Mouse (Mus musculus): ENCODE results near the gene Apba3. TPM values are rescaled to one million over a fixed set of nuclear protein-coding genes. Genes with fewer than 3 reads are reported as not detected.
"Not testable (repeated sequence)": the region's sequence is repeated elsewhere in the genome, so short reads cannot be mapped to it uniquely, and the experiment has no call there.

Gene Apba3
- polyA plus RNA-seq (2014; fragmentation: Nextera tagmentation; extraction: Ambion mirVana), result 26.4 and 31.5 TPM in 2 replicates

DNA sequence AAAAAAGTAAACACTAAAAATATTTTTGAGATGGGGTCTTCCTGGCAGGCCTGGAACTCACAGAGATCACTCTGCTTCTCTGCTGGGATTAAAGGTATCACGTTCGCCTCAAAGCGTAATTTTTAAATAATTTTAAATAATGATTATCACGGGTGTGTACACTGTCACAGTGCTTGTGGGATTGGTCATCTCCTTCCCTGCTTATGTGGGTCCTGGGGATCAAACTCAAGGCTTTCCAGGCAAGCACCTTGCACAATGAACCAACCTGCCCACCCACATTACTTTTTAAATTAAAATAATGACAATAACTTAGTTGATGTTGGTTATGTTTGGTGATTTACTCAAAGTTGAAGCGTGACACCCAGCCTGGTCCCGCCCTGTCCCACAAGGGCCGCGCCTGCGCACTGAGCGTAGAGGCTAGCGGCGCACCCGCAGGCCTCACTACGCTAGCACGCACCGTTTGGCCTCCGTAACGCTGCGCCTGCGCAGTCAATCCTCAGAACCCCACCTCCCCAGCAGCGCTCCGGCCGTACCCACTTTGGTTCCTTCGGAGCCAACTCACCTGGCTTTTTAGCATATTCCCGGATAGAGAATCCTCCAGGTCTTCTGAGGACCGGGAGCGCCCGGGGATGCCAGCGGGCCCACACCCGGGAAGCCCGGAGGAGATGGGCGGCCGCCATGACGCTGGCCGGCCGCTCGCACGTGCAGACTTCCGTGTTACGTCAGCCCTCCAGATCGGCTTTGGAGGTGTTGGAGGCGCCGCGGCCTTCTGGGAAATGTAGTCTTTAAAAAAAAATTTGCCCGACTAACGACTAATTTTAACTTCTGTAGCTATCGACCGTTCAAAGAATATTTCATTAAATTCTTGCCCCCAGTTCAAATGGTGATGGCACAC is at the start of gene Apba3, which contains the start of gene Mrpl54:
TSS of gene Apba3 (plus strand) at position 750 of the 895 bp plus-strand sequence.
TSS of gene Mrpl54 (minus strand) at position 724 of the 895 bp plus-strand sequence.
- peak within 1 kb of the TSS; percentile 63 for H3K4me3 ChIP-seq (replicated peaks; ENCODE audit: low read length)
- peaks cover 37% of the 10 kb centered on the region for H3K36me3 ChIP-seq (replicated peaks; ENCODE audit: control insufficient read depth, insufficient read depth)
- peak; percentile 93 for ATAC-seq (ENCODE audit: low FRiP score)
- peak within 1 kb of the TSS; percentile 79 for H3K9ac ChIP-seq
- peak within 1 kb of the TSS; percentile 87 for H3K27ac ChIP-seq
- peak within 1 kb of the TSS; percentile 82 for H3K4me2 ChIP-seq (replicated peaks)
- no peaks in the 10 kb centered on the region for H3K9me3 ChIP-seq (ENCODE audit: control insufficient read depth, low read length)
- DNase-seq (ENCODE audit: low spot score), result peak; percentile 96
- WGBS, result under 1% methylated on average over 48 of the region's 48 CpGs
- no peaks in the 10 kb centered on the region for H3K27me3 ChIP-seq (ENCODE audit: control insufficient read depth, insufficient read depth, low read length)
- H3K4me1 ChIP-seq (replicated peaks; ENCODE audit: control insufficient read depth, insufficient read depth, low read length), result peaks cover 25% of the 10 kb centered on the region

DNA sequence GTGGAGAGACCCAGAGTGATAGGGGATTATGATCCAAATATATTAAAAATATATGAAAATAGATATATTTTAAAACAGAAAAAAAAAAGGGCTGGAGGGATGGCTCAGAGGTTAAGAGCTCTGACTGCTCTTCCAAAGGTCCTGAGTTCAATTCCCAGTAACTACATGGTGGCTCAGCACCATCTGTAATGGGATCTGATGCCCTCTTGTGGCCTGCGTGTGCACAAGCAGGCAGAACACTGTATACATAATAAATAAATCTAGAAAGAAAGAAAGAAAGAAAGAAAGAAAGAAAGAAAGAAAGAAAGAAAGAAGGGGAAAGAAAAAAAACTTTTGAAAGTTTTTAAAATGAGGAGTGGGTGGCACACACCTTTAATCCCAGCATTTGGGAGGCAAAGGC is 49.5 kb upstream of the Apba3 start:
- WGBS, result 40% methylated on average over 1 of the region's 1 CpGs
- not testable (repeated sequence) for H3K4me3 ChIP-seq (replicated peaks; ENCODE audit: low read length); H3K4me1 ChIP-seq (replicated peaks; ENCODE audit: control insufficient read depth, insufficient read depth, low read length); ATAC-seq (ENCODE audit: low FRiP score); DNase-seq (ENCODE audit: low spot score); H3K27me3 ChIP-seq (ENCODE audit: control insufficient read depth, insufficient read depth, low read length); H3K9me3 ChIP-seq (ENCODE audit: control insufficient read depth, low read length); H3K4me2 ChIP-seq (replicated peaks); H3K27ac ChIP-seq; H3K9ac ChIP-seq
- peaks cover 93% of the 10 kb centered on the region for H3K36me3 ChIP-seq (replicated peaks; ENCODE audit: control insufficient read depth, insufficient read depth)

DNA sequence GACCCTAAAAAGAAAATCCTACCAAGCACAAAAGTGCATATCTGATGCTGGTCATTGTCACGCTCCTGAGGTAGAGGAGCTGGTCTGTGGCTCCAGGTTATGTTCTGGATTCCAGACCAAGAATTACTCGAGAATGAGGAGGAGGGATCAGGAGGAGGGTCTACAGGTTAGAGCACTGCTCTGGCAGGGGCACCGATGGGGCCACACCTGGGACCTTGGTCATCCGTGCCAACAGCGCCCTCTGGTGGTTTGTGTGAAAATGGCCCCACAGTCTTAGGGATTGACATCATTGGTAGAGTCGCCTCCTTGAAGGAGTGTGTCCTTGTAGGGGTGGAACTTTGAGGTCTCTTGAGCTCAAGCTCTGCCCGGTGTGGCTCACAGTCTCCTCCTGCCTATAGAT is 48.8 kb upstream of the Apba3 start:
- no peaks in the 10 kb centered on the region for H3K4me1 ChIP-seq (replicated peaks; ENCODE audit: control insufficient read depth, insufficient read depth, low read length)
- DNase-seq (ENCODE audit: low spot score), result peak; percentile 41
- no peak overlapping the region for H3K4me2 ChIP-seq (replicated peaks)
- no peaks in the 10 kb centered on the region for H3K9me3 ChIP-seq (ENCODE audit: control insufficient read depth, low read length)
- 37% methylated on average over 7 of the region's 7 CpGs for WGBS
- H3K36me3 ChIP-seq (replicated peaks; ENCODE audit: control insufficient read depth, insufficient read depth), result peaks cover 93% of the 10 kb centered on the region
- H3K9ac ChIP-seq, result no peak overlapping the region
- H3K27ac ChIP-seq, result no peak overlapping the region
- H3K4me3 ChIP-seq (replicated peaks; ENCODE audit: low read length), result no peak overlapping the region
- ATAC-seq (ENCODE audit: low FRiP score), result peak; percentile 51; the same call in 1 of the 2 replicates
- H3K27me3 ChIP-seq (ENCODE audit: control insufficient read depth, insufficient read depth, low read length), result no peaks in the 10 kb centered on the region

DNA sequence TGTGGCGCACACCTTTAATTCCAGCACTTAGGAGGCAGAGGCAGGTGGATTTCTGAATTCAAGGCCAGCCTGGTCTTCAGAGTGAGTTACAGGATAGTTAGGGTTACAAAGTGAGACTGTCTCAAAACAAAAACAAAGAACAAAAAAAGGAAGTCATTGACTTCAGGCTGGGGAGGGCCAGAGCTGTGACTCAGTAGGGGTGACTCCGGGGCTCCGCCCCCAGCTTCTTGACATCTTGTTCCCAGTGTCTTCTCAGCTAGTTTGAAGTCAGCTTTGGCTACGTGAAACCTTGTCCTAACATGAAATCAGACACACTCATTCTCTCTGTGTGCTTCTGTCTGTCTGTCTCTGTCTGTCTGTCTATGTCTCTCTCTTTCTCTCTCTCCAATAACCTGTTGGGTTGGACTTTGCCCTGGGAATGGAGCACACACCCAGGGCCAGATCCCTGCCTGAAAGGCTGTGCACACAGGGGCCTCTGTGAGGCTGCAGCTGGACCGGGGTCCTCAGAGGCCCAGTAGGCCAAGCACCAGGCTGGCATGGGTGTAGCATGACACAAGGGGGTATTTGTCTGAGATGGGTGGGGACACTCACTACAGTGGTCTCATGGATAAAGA is 45.3 kb upstream of the Apba3 start:
- Histone ChIP-seq H3K9me3 (ENCODE audit: control insufficient read depth, low read length) (no peaks in the 10 kb centered on the region), H3K4me3 (replicated peaks; ENCODE audit: low read length) (no peak overlapping the region), H3K27ac (no peak overlapping the region), H3K4me2 (replicated peaks) (no peak overlapping the region), H3K36me3 (replicated peaks; ENCODE audit: control insufficient read depth, insufficient read depth) (peaks cover 78% of the 10 kb centered on the region), H3K4me1 (replicated peaks; ENCODE audit: control insufficient read depth, insufficient read depth, low read length) (no peaks in the 10 kb centered on the region; the same call in 1 of the 2 replicates), H3K9ac (no peak overlapping the region), H3K27me3 (ENCODE audit: control insufficient read depth, insufficient read depth, low read length) (no peaks in the 10 kb centered on the region)
- 89% methylated on average over 5 of the region's 5 CpGs for WGBS
- DNase-seq (ENCODE audit: low spot score) (no peak), ATAC-seq (ENCODE audit: low FRiP score) (no peak)

DNA sequence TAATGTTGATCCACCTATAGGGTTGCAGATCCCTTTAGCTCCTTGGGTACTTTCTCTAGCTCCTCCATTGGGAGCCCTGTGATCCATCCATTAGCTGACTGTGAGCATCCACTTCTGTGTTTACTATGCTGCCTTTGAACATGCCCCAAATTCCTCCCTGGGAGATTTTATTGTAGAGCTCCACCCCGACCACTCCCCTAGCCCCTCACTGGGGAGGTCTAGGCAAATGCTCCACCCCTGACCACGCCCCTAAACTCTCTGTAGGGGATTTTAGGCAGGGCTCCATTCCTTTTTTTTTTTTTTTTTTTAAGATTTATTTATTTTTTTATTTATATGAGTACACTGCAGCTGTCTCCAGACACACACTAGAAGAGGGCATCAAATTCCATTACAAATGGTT is 43.0 kb upstream of the Apba3 start:
- H3K9ac ChIP-seq; H3K27me3 ChIP-seq (ENCODE audit: control insufficient read depth, insufficient read depth, low read length); ATAC-seq (ENCODE audit: low FRiP score); H3K27ac ChIP-seq; H3K4me2 ChIP-seq (replicated peaks); H3K9me3 ChIP-seq (ENCODE audit: control insufficient read depth, low read length); H3K4me3 ChIP-seq (replicated peaks; ENCODE audit: low read length); H3K4me1 ChIP-seq (replicated peaks; ENCODE audit: control insufficient read depth, insufficient read depth, low read length); DNase-seq (ENCODE audit: low spot score): not testable (repeated sequence)
- WGBS, result 68% methylated on average over 2 of the region's 2 CpGs
- H3K36me3 ChIP-seq (replicated peaks; ENCODE audit: control insufficient read depth, insufficient read depth), result peaks cover 61% of the 10 kb centered on the region

DNA sequence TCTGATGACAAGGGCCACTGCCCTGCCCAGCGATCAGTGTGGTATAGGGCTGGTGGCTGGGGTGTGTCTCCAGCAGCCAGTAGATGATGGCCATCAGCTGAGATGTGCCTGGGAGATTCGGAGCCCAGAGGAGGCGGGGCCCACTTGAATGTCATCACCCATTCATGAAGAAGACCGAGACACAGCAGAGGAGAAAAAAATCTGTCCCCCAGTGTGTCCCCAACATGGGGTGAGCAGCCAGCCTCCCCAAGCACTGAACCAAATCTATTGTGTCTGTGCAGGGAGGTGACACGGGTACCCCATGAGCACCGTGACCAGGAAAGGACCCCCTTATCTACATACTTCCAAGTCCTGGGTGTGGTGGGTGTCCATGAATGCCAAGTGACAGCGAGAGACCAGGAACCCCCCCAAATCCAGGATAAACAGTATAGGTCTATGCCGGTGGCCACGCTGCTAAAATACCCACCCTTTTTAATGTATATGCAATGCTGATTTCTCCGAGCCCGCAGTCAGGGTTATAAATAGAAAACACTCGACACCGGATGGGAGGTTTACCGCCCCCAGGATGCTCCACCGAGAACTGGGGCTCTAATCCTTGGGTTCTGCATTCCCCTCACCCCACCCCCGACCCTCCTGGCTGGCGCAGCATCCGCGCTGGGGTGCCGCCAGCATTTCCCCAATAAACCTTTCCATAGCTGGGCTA is 36.9 kb upstream of the Apba3 start:
- Histone ChIP-seq H3K9me3 (ENCODE audit: control insufficient read depth, low read length) (no peaks in the 10 kb centered on the region), H3K4me2 (replicated peaks) (peak overlapping the region; percentile 80), H3K4me1 (replicated peaks; ENCODE audit: control insufficient read depth, insufficient read depth, low read length) (peaks cover 40% of the 10 kb centered on the region), H3K27me3 (ENCODE audit: control insufficient read depth, insufficient read depth, low read length) (no peaks in the 10 kb centered on the region), H3K9ac (peak overlapping the region; percentile 96), H3K27ac (peak overlapping the region; percentile 93), H3K36me3 (replicated peaks; ENCODE audit: control insufficient read depth, insufficient read depth) (peaks cover 4% of the 10 kb centered on the region; the same call in 1 of the 2 replicates), H3K4me3 (replicated peaks; ENCODE audit: low read length) (peak overlapping the region; percentile 77)
- DNase-seq (ENCODE audit: low spot score) (peak; percentile 40), ATAC-seq (ENCODE audit: low FRiP score) (0 out of 2 replicates have a peak, but pooled peaks have one; percentile 12)
- WGBS, result 6% methylated on average over 20 of the region's 20 CpGs

DNA sequence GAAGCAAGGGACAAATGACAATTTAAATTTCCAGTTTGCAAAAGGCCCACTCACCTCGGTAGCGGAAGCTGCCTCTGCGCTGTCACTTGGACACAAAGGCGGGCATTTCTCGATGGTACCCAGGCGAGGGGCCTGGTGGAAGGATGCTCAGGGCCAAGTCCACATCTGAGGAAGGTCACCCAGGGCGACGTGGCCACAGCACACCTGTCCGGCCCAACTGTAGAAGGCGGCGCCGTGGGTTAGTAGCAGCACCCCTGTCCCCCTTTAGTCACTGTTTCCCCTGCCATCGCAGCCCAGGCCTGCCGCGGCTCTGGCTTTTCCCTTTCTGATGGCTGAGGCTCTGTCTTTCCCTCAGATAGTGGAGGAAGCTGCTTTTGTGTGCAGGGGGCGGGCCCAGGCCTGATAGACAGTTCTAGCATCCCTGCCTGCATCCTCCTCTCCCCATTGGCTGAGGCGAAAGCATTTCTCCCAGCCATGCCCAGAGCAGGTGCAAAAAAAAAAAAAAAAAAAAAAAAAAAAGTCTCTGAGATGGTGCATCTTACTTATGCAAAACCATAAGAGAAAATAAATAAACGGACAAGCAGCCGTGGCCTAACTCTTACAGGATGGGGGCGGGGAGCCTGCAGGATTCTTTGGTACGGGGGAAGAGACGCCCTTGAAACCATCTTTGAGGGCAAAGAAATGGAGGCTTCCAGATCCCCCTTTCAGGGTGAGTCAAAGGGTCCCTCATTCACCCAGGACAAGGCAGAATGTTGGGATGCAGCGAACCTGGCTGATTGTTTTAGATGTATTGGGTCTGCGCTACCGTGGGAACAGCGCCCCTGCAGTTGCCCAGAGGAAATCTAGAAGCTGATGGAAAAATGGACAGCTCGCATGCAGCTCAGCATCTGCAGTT is 36.1 kb upstream of the Apba3 start, which contains the start of gene Atcay:
TSS of gene Atcay (minus strand) at position 396 of the 895 bp plus-strand sequence.
- ATAC-seq (ENCODE audit: low FRiP score), result peak; percentile 90
- peak within 1 kb of the TSS; percentile 96 for H3K9ac ChIP-seq
- H3K27me3 ChIP-seq (ENCODE audit: control insufficient read depth, insufficient read depth, low read length), result no peaks in the 10 kb centered on the region
- peaks cover 3% of the 10 kb centered on the region; the same call in 1 of the 2 replicates for H3K36me3 ChIP-seq (replicated peaks; ENCODE audit: control insufficient read depth, insufficient read depth)
- peak; percentile 80 for DNase-seq (ENCODE audit: low spot score)
- peaks cover 40% of the 10 kb centered on the region for H3K4me1 ChIP-seq (replicated peaks; ENCODE audit: control insufficient read depth, insufficient read depth, low read length)
- H3K9me3 ChIP-seq (ENCODE audit: control insufficient read depth, low read length), result no peaks in the 10 kb centered on the region
- peak within 1 kb of the TSS; percentile 80 for H3K4me2 ChIP-seq (replicated peaks)
- 4% methylated on average over 27 of the region's 27 CpGs for WGBS
- H3K4me3 ChIP-seq (replicated peaks; ENCODE audit: low read length), result peak within 1 kb of the TSS; percentile 77
- peak within 1 kb of the TSS; percentile 93 for H3K27ac ChIP-seq

DNA sequence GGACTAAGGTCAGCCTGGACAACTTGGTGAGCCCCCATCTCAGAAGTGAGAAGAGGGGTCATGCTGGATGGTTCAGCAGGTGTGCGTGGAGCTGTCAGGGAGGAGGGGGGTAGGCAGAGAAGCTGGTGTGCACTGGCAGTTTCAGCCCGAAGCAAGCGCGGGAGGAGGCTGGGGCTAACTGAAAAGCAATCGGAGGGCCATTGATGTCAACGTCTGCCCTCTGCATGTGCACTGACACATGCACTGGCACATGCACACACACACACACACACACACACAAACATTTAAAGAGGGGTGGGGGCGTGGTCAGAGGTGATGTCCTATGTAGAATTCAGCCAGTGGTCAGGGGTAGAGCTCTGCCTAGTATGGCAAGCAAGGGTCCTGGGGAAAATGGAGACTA is 35.3 kb upstream of the Apba3 start:
- Histone ChIP-seq H3K4me3 (replicated peaks; ENCODE audit: low read length) (peak overlapping the region; percentile 77), H3K9me3 (ENCODE audit: control insufficient read depth, low read length) (no peaks in the 10 kb centered on the region), H3K9ac (peak overlapping the region; percentile 96), H3K4me2 (replicated peaks) (peak overlapping the region; percentile 80), H3K27ac (peak overlapping the region; percentile 93), H3K4me1 (replicated peaks; ENCODE audit: control insufficient read depth, insufficient read depth, low read length) (peaks cover 40% of the 10 kb centered on the region), H3K27me3 (ENCODE audit: control insufficient read depth, insufficient read depth, low read length) (no peaks in the 10 kb centered on the region), H3K36me3 (replicated peaks; ENCODE audit: control insufficient read depth, insufficient read depth) (no peaks in the 10 kb centered on the region; the same call in 1 of the 2 replicates)
- ATAC-seq (ENCODE audit: low FRiP score) (no peak), DNase-seq (ENCODE audit: low spot score) (no peak)
- WGBS, result 44% methylated on average over 7 of the region's 7 CpGs
